Mouse (Mus musculus) myocyte (in vitro differentiated cells): ENCODE measurements around the gene Creld1. TPM values are rescaled to one million over a fixed set of nuclear protein-coding genes. Genes with fewer than 3 reads are reported as not detected.
A peak's percentile ranks its signal among the peaks of the same experiment; 100 is the strongest.

ENCODE experiments used
- H3K27me3 ChIP-seq: one replicate; pipeline ENCODE4 v1.6.1; 2011; ENCODE audit not compliant: control insufficient read depth, insufficient read depth, insufficient read length
- H3K36me3 ChIP-seq: one replicate; pipeline ENCODE4 v1.6.1; 2011; ENCODE audit not compliant: control insufficient read depth, insufficient read depth
- H3K4me2 ChIP-seq: one replicate; pipeline ENCODE4 v1.6.1; 2011; ENCODE audit warnings: low read depth, control low read depth
- H3K4me3 ChIP-seq: one replicate; pipeline ENCODE4 v1.5.1; 2011; ENCODE audit warnings: mild to moderate bottlenecking, control low read depth, moderate library complexity
- H3K79me2 ChIP-seq: one replicate; pipeline ENCODE4 v1.6.1; 2011; ENCODE audit not compliant: control insufficient read depth, insufficient read depth
- H3ac ChIP-seq: one replicate; pipeline ENCODE4 v1.6.1; 2011; ENCODE audit not compliant: control insufficient read depth, insufficient read length
- CEBPB ChIP-seq: IDR thresholded peaks from 2 replicates; pipeline ENCODE4 v1.6.1; 2011; ENCODE audit warnings: mild to moderate bottlenecking, moderate library complexity; ENCODE audit not compliant: poor library complexity, insufficient read depth, severe bottlenecking
- E2F4 ChIP-seq: IDR thresholded peaks from one replicate; pipeline ENCODE4 v1.6.1; 2011; ENCODE audit warnings: mild to moderate bottlenecking, control low read depth, moderate library complexity; ENCODE audit not compliant: insufficient read depth
- MAX ChIP-seq: IDR thresholded peaks from one replicate; pipeline ENCODE4 v1.6.1; 2011; ENCODE audit warnings: low read depth, mild to moderate bottlenecking, control low read depth
- MYOD1 ChIP-seq, 3 experiments: IDR thresholded peaks; one replicate each; pipeline ENCODE4 v1.6.1; 2011; ENCODE audit warnings: control low read depth in 2 of 3, low read depth in 2 of 3, mild to moderate bottlenecking in 2 of 3, moderate library complexity in 1 of 3; ENCODE audit not compliant: insufficient read length in 2 of 3, control insufficient read depth in 1 of 3
- MYOG ChIP-seq, 3 experiments: IDR thresholded peaks; one replicate each; pipeline ENCODE4 v1.6.1; 2011; ENCODE audit warnings: control low read depth in 2 of 3, low read depth in 2 of 3, mild to moderate bottlenecking in 2 of 3; ENCODE audit not compliant: insufficient read length in 2 of 3, control insufficient read depth in 1 of 3, insufficient read depth in 1 of 3
- POLR2A ChIP-seq: IDR thresholded peaks from one replicate; pipeline ENCODE4 v1.6.1; 2011; ENCODE audit warnings: low read depth, mild to moderate bottlenecking, control low read depth, moderate library complexity; ENCODE audit not compliant: insufficient read length
- POLR2AphosphoS2 ChIP-seq: IDR thresholded peaks from one replicate; pipeline ENCODE4 v1.6.1; 2011; ENCODE audit warnings: low read depth, control low read depth; ENCODE audit not compliant: insufficient read length
- REST ChIP-seq: IDR thresholded peaks from one replicate; pipeline ENCODE4 v1.6.1; 2011; ENCODE audit warnings: mild to moderate bottlenecking, control low read depth, moderate library complexity; ENCODE audit not compliant: insufficient read depth, insufficient read length
- SRF ChIP-seq: IDR thresholded peaks from one replicate; pipeline ENCODE4 v1.6.1; 2011; ENCODE audit warnings: low read depth; ENCODE audit not compliant: control insufficient read depth, insufficient read length
- TCF12 ChIP-seq: IDR thresholded peaks from one replicate; pipeline ENCODE4 v1.6.1; 2011; ENCODE audit warnings: mild to moderate bottlenecking, control low read depth; ENCODE audit not compliant: poor library complexity, insufficient read depth, severe bottlenecking
- TCF3 ChIP-seq: IDR thresholded peaks from one replicate; pipeline ENCODE4 v1.6.1; 2011; ENCODE audit warnings: low read depth, control low read depth; ENCODE audit not compliant: insufficient read length
- USF1 ChIP-seq: IDR thresholded peaks from one replicate; pipeline ENCODE4 v1.6.1; 2011; ENCODE audit warnings: low read depth, mild to moderate bottlenecking, control low read depth, moderate library complexity
- polyA plus RNA-seq: library from polyadenylated mRNA; unstranded; fragments of >200 nt; fragmentation: generic; extraction: Trizol; gene quantifications from one replicate; pipeline ENCODE4 v1.2.1, GENCODE M21; 2012; ENCODE audit warnings: missing spikeins

Gene Creld1
- polyA plus RNA-seq, 1 experiment: 78.2 TPM

DNA sequence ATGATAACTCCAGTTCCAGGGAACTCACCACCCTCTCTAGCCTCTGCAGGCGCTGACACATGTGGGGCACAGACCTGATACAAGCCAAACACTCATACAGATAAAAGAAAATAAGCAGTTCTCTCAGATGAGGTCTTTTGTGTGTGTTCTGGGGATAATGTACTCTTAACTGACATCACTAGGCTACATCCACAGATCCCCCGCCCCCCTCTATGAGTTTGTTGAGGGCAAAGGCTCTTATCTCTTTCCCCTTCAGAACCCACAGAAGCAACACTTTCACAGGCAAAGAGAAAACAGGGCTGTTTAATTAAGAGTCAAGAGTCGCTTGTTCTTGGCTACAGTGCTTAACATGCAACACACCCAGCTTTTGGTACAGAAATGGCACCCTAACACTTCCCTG lies 31.5 kb downstream of the Creld1 start:
- no peaks in the 10 kb centered on the region for H3K27me3 ChIP-seq
- H3K36me3 ChIP-seq: peaks cover 57% of the 10 kb centered on the region
- no peak overlapping the region for H3ac ChIP-seq
- no peaks in the 10 kb centered on the region for H3K79me2 ChIP-seq
- no peak overlapping the region for H3K4me3 ChIP-seq
- H3K4me2 ChIP-seq: no peak overlapping the region
- TF ChIP-seq REST (no peak), E2F4 (no peak), SRF (no peak), POLR2AphosphoS2 (no peak), MAX (no peak), TCF3 (no peak), POLR2A (no peak), TCF12 (no peak), CEBPB (no peak), USF1 (no peak), MYOD1 (IDR thresholded peaks at IDR 0.05; ENCODE audit: control insufficient read depth in 1 of 3, insufficient read length in 2 of 3, low read depth in 2 of 3) (no peak), MYOG (IDR thresholded peaks at IDR 0.05; ENCODE audit: control insufficient read depth in 1 of 3, insufficient read depth in 1 of 3, insufficient read length in 2 of 3, low read depth in 2 of 3) (no peak)

DNA sequence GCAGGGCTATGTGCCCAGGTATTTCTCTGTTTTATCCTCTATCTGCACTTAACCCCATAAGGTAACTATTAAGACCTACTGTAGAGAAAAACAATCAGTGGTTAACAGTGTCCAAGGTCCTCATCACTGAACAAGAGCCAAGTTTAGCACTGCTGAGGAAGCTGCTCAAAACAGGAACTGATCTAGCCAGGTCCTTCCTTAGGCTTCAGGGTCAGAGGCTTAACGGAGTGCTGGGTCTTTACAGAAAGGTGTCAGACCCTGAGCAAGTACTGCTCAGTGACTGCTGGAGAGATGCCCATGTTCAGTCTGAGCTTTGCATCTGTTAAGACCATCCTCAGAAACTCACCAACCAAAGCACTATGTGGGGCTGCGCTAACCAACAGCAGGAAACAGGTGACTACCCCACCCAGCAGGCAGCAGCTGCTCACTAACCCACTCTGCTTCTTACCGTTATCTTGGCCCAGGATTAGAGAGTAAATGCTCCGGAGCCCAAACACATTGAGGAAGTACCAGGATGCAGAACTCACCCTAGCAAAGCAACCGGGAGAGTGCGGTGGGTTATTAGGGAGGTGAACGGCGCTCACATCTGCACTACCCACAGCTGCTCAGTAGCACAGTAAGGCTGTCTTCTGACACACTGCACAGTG lies 34.5 kb downstream of the Creld1 start:
- Histone ChIP-seq H3ac (no peak overlapping the region), H3K27me3 (no peaks in the 10 kb centered on the region), H3K36me3 (peaks cover 67% of the 10 kb centered on the region), H3K4me2 (no peak overlapping the region), H3K79me2 (no peaks in the 10 kb centered on the region), H3K4me3 (no peak overlapping the region)
- TF ChIP-seq E2F4 (no peak), POLR2AphosphoS2 (no peak), MYOD1 (IDR thresholded peaks at IDR 0.05; ENCODE audit: control insufficient read depth in 1 of 3, insufficient read length in 2 of 3, low read depth in 2 of 3) (peak in 2 of 3 experiments; percentile 64 to 82), MAX (no peak), SRF (no peak), MYOG (IDR thresholded peaks at IDR 0.05; ENCODE audit: control insufficient read depth in 1 of 3, insufficient read depth in 1 of 3, insufficient read length in 2 of 3, low read depth in 2 of 3) (peak in 2 of 3 experiments; percentile 50 to 71), USF1 (no peak), REST (no peak), POLR2A (no peak), CEBPB (no peak)

- no peaks in the 10 kb centered on the region for H3K27me3 ChIP-seq
- H3K36me3 ChIP-seq: peaks cover 44% of the 10 kb centered on the region
- no peak overlapping the region for H3K4me3 ChIP-seq
- peaks cover 23% of the 10 kb centered on the region for H3K79me2 ChIP-seq
- TF ChIP-seq TCF12: no peak
- TF ChIP-seq SRF: no peak
- TF ChIP-seq POLR2A: no peak
- TF ChIP-seq REST: no peak
- TF ChIP-seq CEBPB: no peak
- no peak for TF ChIP-seq USF1
- no peak for TF ChIP-seq TCF3
- TF ChIP-seq MAX: no peak
- no peak for TF ChIP-seq MYOD1 (IDR thresholded peaks at IDR 0.05; ENCODE audit: control insufficient read depth in 1 of 3, insufficient read length in 2 of 3, low read depth in 2 of 3)
- TF ChIP-seq MYOG (IDR thresholded peaks at IDR 0.05; ENCODE audit: control insufficient read depth in 1 of 3, insufficient read depth in 1 of 3, insufficient read length in 2 of 3, low read depth in 2 of 3): no peak
- no peak for TF ChIP-seq POLR2AphosphoS2
- no peak for TF ChIP-seq E2F4
- no peak overlapping the region for H3K4me2 ChIP-seq
- no peak overlapping the region for H3ac ChIP-seq
Measured at GRCm38 (mm10) chr6:113522310-113522709, 39.2 kb downstream of the Creld1 start.

GRCm38 (mm10) chr6:113523420-113523819 lies 40.3 kb downstream of the Creld1 start:
- Histone ChIP-seq H3K4me2 (no peak overlapping the region), H3ac (no peak overlapping the region), H3K27me3 (no peaks in the 10 kb centered on the region), H3K79me2 (peaks cover 33% of the 10 kb centered on the region), H3K4me3 (no peak overlapping the region), H3K36me3 (peaks cover 33% of the 10 kb centered on the region)
- TF ChIP-seq MYOD1 (IDR thresholded peaks at IDR 0.05; ENCODE audit: control insufficient read depth in 1 of 3, insufficient read length in 2 of 3, low read depth in 2 of 3) (peak in 1 of 3 experiments; percentile 18), POLR2A (no peak), REST (no peak), SRF (no peak)
